Mouse (Mus musculus) embryonic facial prominence, embryonic 11.5 days (tissue): ENCODE measurements around the gene Fbxo4. TPM values are rescaled to one million over a fixed set of nuclear protein-coding genes. Genes with fewer than 3 reads are reported as not detected.

Experiments used
- ATAC-seq: fragments of 200-750 bp; cut with Nextera tagmentation; replicated peaks from 2 replicates; pipeline ENCODE4 v1.8.0; 2017; ENCODE audit warnings: low read depth; ENCODE audit not compliant: insufficient number of reproducible peaks, low FRiP score, low TSS enrichment
- DNase-seq: peaks from one replicate; pipeline ENCODE4 v3.0.0-alpha.2; 2015; ENCODE audit warnings: low spot score
- H3K27ac ChIP-seq: fragments of 300-500 bp; sonication (generic); replicated peaks from 2 replicates; pipeline ENCODE4 v1.5.1; 2014; ENCODE audit warnings: mild to moderate bottlenecking, low read depth, low read length, control low read depth
- H3K27me3 ChIP-seq: fragments of 300-500 bp; sonication (generic); 2 replicates; pipeline ENCODE4 v1.6.1; 2014; ENCODE audit warnings: mild to moderate bottlenecking, low read length, moderate library complexity, mixed read lengths; ENCODE audit not compliant: control insufficient read depth, insufficient read depth
- H3K36me3 ChIP-seq: fragments of 300-500 bp; sonication (generic); replicated peaks from 2 replicates; pipeline ENCODE4 v1.6.1; 2014; ENCODE audit warnings: low read depth, mild to moderate bottlenecking, low read length, moderate library complexity, mixed read lengths; ENCODE audit not compliant: control insufficient read depth, insufficient read depth
- H3K4me1 ChIP-seq: fragments of 300-500 bp; sonication (generic); 2 replicates; pipeline ENCODE4 v1.6.1; 2014; ENCODE audit warnings: low read length, mixed read lengths; ENCODE audit not compliant: control insufficient read depth, insufficient read depth
- H3K4me2 ChIP-seq: fragments of 300-500 bp; sonication (generic); 2 replicates; pipeline ENCODE4 v1.6.1; 2014; ENCODE audit warnings: low read depth, mild to moderate bottlenecking, control low read depth, low read length, moderate library complexity
- H3K4me3 ChIP-seq: fragments of 300-500 bp; sonication (generic); 2 replicates; pipeline ENCODE4 v1.5.1; 2014; ENCODE audit warnings: low read depth, low read length, control low read depth
- H3K9ac ChIP-seq: fragments of 300-500 bp; sonication (generic); replicated peaks from 2 replicates; pipeline ENCODE4 v1.6.1; 2014; ENCODE audit warnings: mild to moderate bottlenecking, control low read depth, low read length
- H3K9me3 ChIP-seq: fragments of 300-500 bp; sonication (generic); replicated peaks from 2 replicates; pipeline ENCODE4 v1.6.1; 2016; ENCODE audit warnings: mild to moderate bottlenecking, low read length, inconsistent platforms, mixed read lengths; ENCODE audit not compliant: control insufficient read depth
- WGBS: fragments of 180-500 bp; shearing (Covaris S2); extraction: QIAGEN DNeasy Blood & Tissue Kit; methylation state at CpG from one replicate; pipeline ENCODE4 v1.1.7; 2014; 5-methylcytosine and 5-hydroxymethylcytosine counted together
- polyA plus RNA-seq: library from polyadenylated mRNA; unstranded; fragments of >200 nt; fragmentation: Nextera tagmentation; extraction: Ambion mirVana; gene quantifications from 2 replicates; pipeline ENCODE4 v1.2.1, GENCODE M21; 2014

Gene Fbxo4
- polyA plus RNA-seq, 1 experiment from 2014 or later, result 6.2 TPM

DNA sequence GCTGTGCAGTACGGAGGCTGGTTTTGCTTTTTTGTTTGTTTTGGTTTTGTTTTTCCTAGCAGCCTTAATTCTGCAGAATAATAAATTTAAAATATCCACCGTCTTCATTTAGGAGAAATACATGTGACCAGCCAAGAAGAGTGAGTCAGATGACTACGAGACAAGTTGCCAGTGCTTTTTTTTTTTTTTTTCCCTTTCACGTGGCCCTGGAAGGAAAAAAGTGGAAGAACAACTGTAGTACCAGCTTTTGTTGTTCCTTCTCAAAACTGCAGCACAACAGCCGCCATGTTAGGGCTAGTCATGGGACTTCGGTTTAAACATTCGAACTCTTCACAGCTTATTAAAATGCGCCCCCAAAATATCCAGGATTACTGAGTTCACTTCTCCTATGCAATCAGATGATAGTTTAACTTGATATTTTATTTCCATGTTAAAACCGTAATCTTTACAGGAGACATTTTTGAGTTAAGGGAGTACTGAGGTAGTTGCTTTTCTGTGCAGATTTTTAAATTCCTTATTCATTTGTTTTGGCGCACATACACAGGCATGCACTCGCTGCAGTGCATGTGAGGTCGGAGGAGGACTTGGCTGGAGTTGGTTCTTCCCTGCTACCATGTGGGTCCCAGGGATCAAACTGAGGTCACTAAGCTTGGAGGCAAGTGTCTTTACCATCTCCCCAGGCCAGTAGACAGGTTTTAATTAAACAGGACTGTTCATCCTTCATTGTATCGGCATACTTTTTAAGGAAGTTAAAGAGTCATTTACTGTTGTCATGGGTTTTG is 45.5 kb upstream of the Fbxo4 start:
- Histone ChIP-seq H3K9ac (no peak overlapping the region), H3K4me1 (no peaks in the 10 kb centered on the region), H3K36me3 (no peaks in the 10 kb centered on the region), H3K4me2 (no peak overlapping the region), H3K27me3 (no peaks in the 10 kb centered on the region), H3K27ac (no peak overlapping the region), H3K9me3 (no peaks in the 10 kb centered on the region), H3K4me3 (no peak overlapping the region)
- DNase-seq, result no peak
- 83% methylated on average over 13 of the region's 13 CpGs for WGBS
- no peak for ATAC-seq

DNA sequence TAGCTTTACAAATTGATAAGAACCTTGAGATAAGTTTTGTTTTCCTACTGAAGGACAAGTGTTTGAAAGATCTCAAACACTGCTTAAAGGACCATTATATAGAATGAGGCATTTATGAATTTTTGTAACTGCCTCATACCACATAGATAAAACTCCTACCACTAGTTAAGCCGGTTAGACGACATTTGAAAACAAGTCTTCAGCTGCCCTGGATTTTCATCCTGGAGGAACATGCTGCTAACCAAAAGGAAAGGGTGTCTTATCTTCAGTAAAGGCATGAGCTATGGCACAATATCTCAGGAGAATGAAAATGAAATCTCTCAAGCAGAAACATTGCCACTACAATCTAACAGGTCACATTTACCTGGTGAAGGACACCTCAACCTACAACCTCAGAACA is 44.4 kb upstream of the Fbxo4 start:
- DNase-seq (no peak), ATAC-seq (no peak)
- H3K4me2 ChIP-seq, result no peak overlapping the region
- H3K9ac ChIP-seq, result no peak overlapping the region
- no peaks in the 10 kb centered on the region for H3K4me1 ChIP-seq
- no peak overlapping the region for H3K4me3 ChIP-seq
- WGBS, result 89% methylated on average over 2 of the region's 2 CpGs
- no peak overlapping the region for H3K27ac ChIP-seq
- no peaks in the 10 kb centered on the region for H3K9me3 ChIP-seq
- H3K36me3 ChIP-seq, result no peaks in the 10 kb centered on the region
- no peaks in the 10 kb centered on the region for H3K27me3 ChIP-seq

DNA sequence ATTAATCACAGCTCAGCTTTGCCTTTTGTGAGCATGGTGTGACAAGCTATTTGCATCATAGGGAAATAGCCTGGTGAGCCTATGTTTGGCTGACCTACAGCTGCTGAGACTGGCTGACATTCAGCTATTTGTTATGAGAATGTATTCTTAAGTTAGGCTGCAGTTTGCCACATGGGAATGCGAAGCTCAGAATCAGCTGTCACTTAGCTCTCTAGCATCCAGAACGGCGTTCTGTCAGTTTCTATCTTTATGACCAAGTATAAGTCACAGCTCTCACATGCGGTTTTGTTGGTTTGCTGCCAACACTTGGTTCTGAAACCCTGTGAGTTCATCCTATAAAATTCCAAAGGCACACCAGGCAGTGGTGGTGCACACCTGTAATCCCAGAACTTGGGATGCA is 41.3 kb upstream of the Fbxo4 start:
- Histone ChIP-seq H3K4me2 (no peak overlapping the region), H3K27ac (no peak overlapping the region), H3K36me3 (no peaks in the 10 kb centered on the region), H3K9ac (no peak overlapping the region), H3K4me3 (no peak overlapping the region), H3K4me1 (no peaks in the 10 kb centered on the region), H3K27me3 (no peaks in the 10 kb centered on the region), H3K9me3 (no peaks in the 10 kb centered on the region)
- DNase-seq (no peak), ATAC-seq (no peak)
- WGBS, result 73% methylated on average over 4 of the region's 4 CpGs

DNA sequence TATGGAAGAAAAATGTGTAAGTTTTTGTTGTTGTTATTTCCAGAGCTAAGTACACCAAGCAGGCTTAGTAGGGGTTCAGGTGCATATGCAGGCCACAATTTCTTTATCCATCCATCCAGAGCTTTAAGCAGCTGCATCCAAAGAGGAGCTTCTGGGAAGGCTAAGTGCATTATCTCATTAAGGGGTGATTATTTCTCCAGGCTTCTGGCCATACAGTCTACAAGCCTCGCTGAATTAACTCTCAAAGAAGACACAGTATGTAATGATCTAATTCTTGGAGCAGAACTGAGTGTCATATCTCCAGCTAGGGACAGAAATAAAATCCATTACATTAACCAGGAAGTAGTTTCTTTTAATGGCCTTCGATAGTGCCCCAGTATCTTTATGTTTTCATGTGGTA is 34.5 kb upstream of the Fbxo4 start:
- H3K4me2 ChIP-seq, result no peak overlapping the region
- H3K4me1 ChIP-seq, result no peaks in the 10 kb centered on the region
- H3K9ac ChIP-seq, result no peak overlapping the region
- WGBS, result 71% methylated on average over 2 of the region's 2 CpGs
- no peak overlapping the region for H3K4me3 ChIP-seq
- H3K27me3 ChIP-seq, result no peaks in the 10 kb centered on the region
- ATAC-seq (no peak), DNase-seq (no peak)
- no peak overlapping the region for H3K27ac ChIP-seq
- no peaks in the 10 kb centered on the region for H3K36me3 ChIP-seq
- H3K9me3 ChIP-seq, result no peaks in the 10 kb centered on the region

DNA sequence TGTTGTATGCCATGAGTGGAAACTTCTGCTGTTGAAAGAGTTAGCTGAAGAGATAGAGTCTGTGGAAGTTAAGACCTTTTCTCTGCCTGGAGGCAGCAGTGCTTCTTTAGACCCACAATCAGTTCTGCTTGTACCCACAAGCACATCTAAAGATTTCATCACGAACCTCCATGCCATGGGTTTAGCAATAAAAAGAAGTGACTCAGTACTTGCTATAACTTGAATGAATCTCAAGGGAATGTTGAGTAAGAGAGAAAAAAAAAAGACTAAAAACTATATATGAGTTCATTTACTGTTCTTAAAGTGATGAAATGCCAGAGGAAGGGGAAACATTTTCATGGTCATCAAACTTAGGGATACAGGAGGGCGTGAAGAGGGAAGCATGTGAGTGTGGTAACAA is 21.2 kb upstream of the Fbxo4 start:
- Histone ChIP-seq H3K4me3 (no peak overlapping the region), H3K4me1 (no peaks in the 10 kb centered on the region), H3K9me3 (no peaks in the 10 kb centered on the region), H3K27me3 (no peaks in the 10 kb centered on the region), H3K4me2 (no peak overlapping the region), H3K9ac (no peak overlapping the region), H3K36me3 (no peaks in the 10 kb centered on the region), H3K27ac (no peak overlapping the region)
- ATAC-seq, result no peak
- WGBS, result 86% methylated on average over 2 of the region's 2 CpGs
- no peak for DNase-seq

DNA sequence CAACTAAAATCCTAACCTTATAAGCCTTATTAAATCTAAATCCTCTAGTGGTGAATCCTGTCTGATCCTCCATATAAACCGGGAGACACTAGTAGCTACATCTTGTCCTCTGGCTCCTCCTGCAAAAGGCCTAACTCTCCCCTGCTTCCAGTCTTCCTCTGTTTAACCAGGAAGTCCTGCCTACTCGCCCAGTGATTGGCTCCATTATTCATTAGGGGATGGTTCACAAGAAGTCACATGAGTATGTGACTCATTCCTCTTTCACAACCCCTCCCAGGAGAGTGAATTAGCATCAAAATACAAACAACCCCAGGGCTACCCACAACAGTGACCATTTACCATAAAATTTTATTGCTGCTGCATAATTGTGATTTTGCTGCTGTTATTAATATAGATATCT is 19.8 kb upstream of the Fbxo4 start:
- H3K27me3 ChIP-seq, result no peaks in the 10 kb centered on the region
- no peaks in the 10 kb centered on the region for H3K9me3 ChIP-seq
- no peak overlapping the region for H3K4me3 ChIP-seq
- no peak overlapping the region for H3K4me2 ChIP-seq
- H3K4me1 ChIP-seq, result no peaks in the 10 kb centered on the region
- ATAC-seq (no peak), DNase-seq (no peak)
- no peak overlapping the region for H3K9ac ChIP-seq
- 83% methylated on average over 2 of the region's 2 CpGs for WGBS
- H3K36me3 ChIP-seq, result no peaks in the 10 kb centered on the region
- no peak overlapping the region for H3K27ac ChIP-seq

DNA sequence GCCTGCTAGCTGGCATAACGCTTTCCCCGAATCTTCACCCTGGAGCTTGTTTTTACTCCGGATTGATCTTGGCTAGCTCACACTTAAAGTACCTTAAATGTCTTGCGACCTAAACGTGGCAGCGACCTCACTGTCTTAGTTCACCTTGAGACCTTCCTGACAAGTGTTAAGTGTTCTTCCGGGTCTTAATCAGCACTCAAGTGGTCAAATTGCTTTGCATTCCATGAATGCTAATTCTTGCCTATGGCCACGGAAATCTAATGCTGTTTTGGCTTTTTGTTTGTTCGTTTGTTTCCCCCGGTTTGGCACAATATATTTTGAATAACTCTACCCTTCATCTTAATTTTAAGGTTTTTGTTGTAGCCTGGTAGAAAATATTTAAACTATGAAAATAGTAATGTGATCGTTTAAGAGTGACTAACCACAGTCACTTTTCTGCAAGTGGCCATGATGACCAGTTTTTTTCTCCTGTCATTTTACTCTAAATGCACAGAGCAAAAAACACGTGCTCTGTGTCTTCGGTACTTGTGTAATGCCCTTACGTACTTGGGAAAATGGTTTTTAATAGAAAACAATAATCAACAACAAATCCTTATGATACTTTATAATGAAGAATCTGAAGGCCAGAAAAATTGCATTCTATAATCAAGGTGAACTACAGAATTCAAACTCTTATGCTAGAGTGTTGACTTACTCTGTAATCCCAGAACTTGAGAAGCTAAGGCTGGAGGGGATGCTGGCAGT is 17.1 kb upstream of the Fbxo4 start:
- Histone ChIP-seq H3K4me2 (peak overlapping the region; percentile 54), H3K9me3 (no peaks in the 10 kb centered on the region), H3K4me3 (peak overlapping the region; percentile 35), H3K36me3 (no peaks in the 10 kb centered on the region), H3K9ac (peak overlapping the region; percentile 53), H3K4me1 (no peaks in the 10 kb centered on the region), H3K27ac (0 out of 2 replicates have a peak overlapping the region, but pooled peaks have one; percentile 48), H3K27me3 (no peaks in the 10 kb centered on the region)
- WGBS, result 20% methylated on average over 14 of the region's 14 CpGs
- DNase-seq (no peak), ATAC-seq (no peak; the same call in none of the 2 replicates)
